Mouse (Mus musculus): Measurements from ENCODE around the gene Gm5640. TPM values are rescaled to one million over a fixed set of nuclear protein-coding genes. Genes with fewer than 3 reads are reported as not detected.
"Not testable (repeated sequence)": the region's sequence is repeated elsewhere in the genome, so short reads cannot be mapped to it uniquely, and the experiment has no call there.

Gm5640 gene
- not detected in 2 replicates for polyA plus RNA-seq (2015; fragmentation: Nextera tagmentation; extraction: Ambion mirVana)

DNA sequence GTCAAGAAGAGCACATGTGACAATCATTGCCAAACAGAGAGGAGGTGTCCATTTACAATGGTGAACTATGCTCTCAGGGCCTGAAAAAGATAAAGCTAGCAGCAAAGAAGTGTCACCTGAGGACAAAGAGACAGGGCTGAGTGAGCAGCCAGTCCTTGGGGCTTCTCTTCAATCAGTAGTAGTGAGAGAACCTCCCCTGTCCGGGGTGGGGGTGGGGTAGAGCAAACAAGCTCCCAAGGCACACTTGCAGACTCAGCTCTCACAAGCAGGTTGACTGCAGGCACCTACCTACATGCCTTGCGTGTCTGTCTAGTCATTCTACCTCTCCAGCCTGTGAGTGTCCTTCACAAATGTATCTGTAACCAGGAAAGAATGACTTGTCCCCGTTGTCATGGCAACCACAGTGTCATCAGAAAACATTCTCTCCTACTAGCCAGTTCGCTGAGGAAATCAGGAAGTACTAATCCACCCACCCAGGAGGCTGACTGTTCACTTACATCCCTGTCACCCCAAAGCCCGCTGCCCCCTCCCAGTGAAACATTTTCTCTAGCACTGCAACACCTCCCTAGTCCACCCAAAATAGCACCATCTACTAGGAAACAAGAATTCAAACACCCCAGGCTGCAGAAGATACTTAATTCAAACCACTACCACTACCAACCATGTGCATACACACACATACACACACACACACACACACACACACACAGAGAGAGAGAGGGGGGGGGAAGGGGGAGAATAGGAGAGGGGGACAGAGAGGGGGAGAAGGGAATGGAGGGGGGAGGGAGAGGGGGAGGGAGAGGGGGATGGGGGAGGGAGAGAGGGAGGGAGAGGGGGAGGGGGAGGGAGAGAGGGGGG lies at the start of gene Gm5640:
Gene Gm5640, minus strand, starts transcription at position 170 of the 858 bp plus-strand sequence.
- WGBS (ENCODE audit: insufficient replicate concordance) = 36% methylated on average over 2 of the region's 5 CpGs
- not testable (repeated sequence) for H3K4me2 ChIP-seq; H3K36me3 ChIP-seq; H3K27ac ChIP-seq; DNase-seq; H3K4me1 ChIP-seq (replicated peaks); H3K27me3 ChIP-seq; H3K9me3 ChIP-seq (replicated peaks); ATAC-seq (ENCODE audit: low read depth); H3K9ac ChIP-seq; H3K4me3 ChIP-seq (replicated peaks)

DNA sequence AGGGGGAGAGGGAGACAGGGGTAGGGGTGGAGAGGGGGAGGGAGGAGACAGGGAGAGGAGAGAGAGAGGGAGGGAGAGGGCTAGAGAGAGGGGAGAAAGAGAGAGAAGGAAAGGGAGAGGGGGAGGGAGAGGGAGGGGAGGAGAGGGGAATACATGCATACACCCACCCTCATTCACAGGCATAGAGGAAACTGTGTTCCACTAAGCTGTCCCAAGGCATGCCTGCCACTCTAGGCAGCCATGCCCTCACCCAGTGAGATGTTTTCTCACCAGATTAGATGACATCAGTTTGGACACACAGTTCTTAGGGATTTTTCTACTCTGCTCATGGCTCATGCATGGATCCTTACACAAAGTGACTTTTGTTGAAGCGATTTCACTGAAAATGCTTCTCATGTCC lies 958 bp upstream of the Gm5640 start:
- WGBS (ENCODE audit: insufficient replicate concordance) = no CpG with 5 or more reads among the region's 1 CpGs
- not testable (repeated sequence) for H3K4me3 ChIP-seq (replicated peaks); ATAC-seq (ENCODE audit: low read depth); DNase-seq; H3K27me3 ChIP-seq; H3K4me1 ChIP-seq (replicated peaks); H3K9ac ChIP-seq; H3K4me2 ChIP-seq; H3K36me3 ChIP-seq; H3K9me3 ChIP-seq (replicated peaks); H3K27ac ChIP-seq

DNA sequence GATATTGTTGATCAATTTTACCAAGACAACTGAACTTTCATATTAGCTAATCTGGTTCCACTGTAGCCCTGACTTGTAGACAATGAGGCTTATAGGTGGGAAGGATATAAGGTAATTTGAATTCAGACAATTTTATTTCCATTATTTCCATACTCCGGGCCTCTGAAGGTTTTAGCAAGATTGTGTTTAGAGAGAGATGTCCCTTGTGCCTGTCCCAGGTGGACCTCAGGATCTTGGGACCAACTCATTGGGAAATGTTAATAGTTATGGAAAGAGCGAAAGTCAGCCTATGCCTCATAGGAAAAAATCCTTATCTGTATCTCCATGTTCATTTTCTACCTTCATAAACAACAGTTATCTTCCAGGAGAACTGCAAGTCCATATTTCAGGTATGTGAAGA lies 53.1 kb downstream of the Gm5640 start, which contains the start of gene Olfr1325:
Gene Olfr1325, plus strand, starts transcription at position 301 of the 400 bp plus-strand sequence.
- Histone ChIP-seq H3K4me3 (replicated peaks) (no peak within 1 kb of the TSS), H3K9me3 (replicated peaks) (no peaks in the 10 kb centered on the region), H3K4me2 (no peak within 1 kb of the TSS), H3K27me3 (no peaks in the 10 kb centered on the region), H3K4me1 (replicated peaks) (no peaks in the 10 kb centered on the region), H3K36me3 (no peaks in the 10 kb centered on the region), H3K27ac (no peak within 1 kb of the TSS), H3K9ac (no peak within 1 kb of the TSS)
- ATAC-seq (ENCODE audit: low read depth) (no peak), DNase-seq (no peak)
- 67% methylated on average over 2 of the region's 2 CpGs for WGBS (ENCODE audit: insufficient replicate concordance)

Other genes with a start within 250 kb of the Gm5640 start
- 51.6 and 54.5 TPM in 2 replicates for gene G6pdx, start 216.4 kb downstream of the Gm5640 start, polyA plus RNA-seq (2015; fragmentation: Nextera tagmentation; extraction: Ambion mirVana)
- gene Gm6880, start 164.2 kb downstream of the Gm5640 start, polyA plus RNA-seq (2015; fragmentation: Nextera tagmentation; extraction: Ambion mirVana) = not detected in 2 replicates
- not detected in 2 replicates for gene Olfr1326-ps1, start 70.7 kb downstream of the Gm5640 start, polyA plus RNA-seq (2015; fragmentation: Nextera tagmentation; extraction: Ambion mirVana)
- gene Olfr1325, start 53.0 kb downstream of the Gm5640 start, polyA plus RNA-seq (2015; fragmentation: Nextera tagmentation; extraction: Ambion mirVana) = not detected in 2 replicates
- not detected in 2 replicates for gene Gm6890, start 95.3 kb upstream of the Gm5640 start, polyA plus RNA-seq (2015; fragmentation: Nextera tagmentation; extraction: Ambion mirVana)
- not detected in 2 replicates for gene Gm5936, start 191.6 kb upstream of the Gm5640 start, polyA plus RNA-seq (2015; fragmentation: Nextera tagmentation; extraction: Ambion mirVana)

Data from liver, embryonic 13.5 days (tissue).